Mouse (Mus musculus) limb, embryonic 15.5 days (tissue): ENCODE measurements around the gene Adamts8. TPM values are rescaled to one million over a fixed set of nuclear protein-coding genes. Genes with fewer than 3 reads are reported as not detected.

ENCODE experiments used
- ATAC-seq: fragments of 200-750 bp; cut with Nextera tagmentation; 2 replicates; pipeline ENCODE4 v1.8.0; 2017; ENCODE audit warnings: low read depth, moderate TSS enrichment; ENCODE audit not compliant: insufficient number of reproducible peaks, low FRiP score, low TSS enrichment
- H3K27ac ChIP-seq: fragments of 300-500 bp; sonication (generic); 2 replicates; pipeline ENCODE4 v1.5.1; 2015; ENCODE audit warnings: moderate library complexity, mild to moderate bottlenecking, inconsistent platforms
- H3K27me3 ChIP-seq: fragments of 300-500 bp; sonication (generic); 2 replicates; pipeline ENCODE4 v1.6.1; 2015; ENCODE audit warnings: inconsistent platforms
- H3K36me3 ChIP-seq: fragments of 300-500 bp; sonication (generic); 2 replicates; pipeline ENCODE4 v1.6.1; 2015; ENCODE audit warnings: inconsistent platforms
- H3K4me1 ChIP-seq: fragments of 300-500 bp; sonication (generic); 2 replicates; pipeline ENCODE4 v1.6.1; 2015; ENCODE audit warnings: inconsistent platforms
- H3K4me2 ChIP-seq: fragments of 300-500 bp; sonication (generic); 2 replicates; pipeline ENCODE4 v1.6.1; 2015; ENCODE audit warnings: mild to moderate bottlenecking, inconsistent platforms
- H3K4me3 ChIP-seq: fragments of 300-500 bp; sonication (generic); 2 replicates; pipeline ENCODE4 v1.5.1; 2015; ENCODE audit warnings: mild to moderate bottlenecking, inconsistent platforms
- H3K9ac ChIP-seq: fragments of 300-500 bp; sonication (generic); 2 replicates; pipeline ENCODE4 v1.6.1; 2015; ENCODE audit warnings: inconsistent platforms
- H3K9me3 ChIP-seq: fragments of 300-500 bp; sonication (generic); 2 replicates; pipeline ENCODE4 v1.6.1; 2016; ENCODE audit warnings: inconsistent platforms
- WGBS: fragments of 180-500 bp; shearing (Covaris S2); methylation state at CpG from one replicate; pipeline ENCODE4 v1.1.7; 2015; 5-methylcytosine and 5-hydroxymethylcytosine counted together
- polyA plus RNA-seq: library from polyadenylated mRNA; unstranded; fragments of >200 nt; fragmentation: Nextera tagmentation; extraction: Ambion mirVana; gene quantifications from 2 replicates; pipeline ENCODE4 v1.2.1, GENCODE M21; 2015

The Adamts8 gene
- polyA plus RNA-seq, 1 experiment from 2014 or later = 4.6 TPM

DNA sequence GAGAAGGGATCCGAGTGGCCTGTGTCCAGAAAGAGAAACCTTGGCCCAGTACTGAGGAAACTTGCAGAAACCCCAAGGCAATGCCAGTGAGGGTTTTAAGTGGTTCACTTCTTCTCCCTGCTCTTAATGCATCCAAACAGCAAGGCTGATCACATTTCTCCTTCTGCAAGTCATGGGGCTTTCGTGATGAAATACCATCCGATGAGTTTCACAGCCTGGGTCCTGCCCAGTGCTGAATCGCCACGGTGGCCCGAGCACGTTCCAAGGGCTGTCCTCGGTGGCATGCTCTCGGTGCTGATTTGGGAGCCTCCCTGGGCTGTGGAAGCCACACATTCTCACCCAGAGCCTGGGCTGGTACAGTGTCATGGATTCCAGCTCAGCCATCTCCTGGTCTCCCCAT, 12.9 kb downstream of the Adamts8 start:
- Histone ChIP-seq H3K4me2 (no peak overlapping the region), H3K4me1 (peaks cover 4% of the 10 kb centered on the region; the same call in 1 of the 2 replicates), H3K9ac (no peak overlapping the region), H3K27ac (no peak overlapping the region), H3K4me3 (no peak overlapping the region), H3K36me3 (no peaks in the 10 kb centered on the region), H3K27me3 (no peaks in the 10 kb centered on the region), H3K9me3 (no peaks in the 10 kb centered on the region)
- ATAC-seq = no peak
- 82% methylated on average over 9 of the region's 9 CpGs for WGBS

DNA sequence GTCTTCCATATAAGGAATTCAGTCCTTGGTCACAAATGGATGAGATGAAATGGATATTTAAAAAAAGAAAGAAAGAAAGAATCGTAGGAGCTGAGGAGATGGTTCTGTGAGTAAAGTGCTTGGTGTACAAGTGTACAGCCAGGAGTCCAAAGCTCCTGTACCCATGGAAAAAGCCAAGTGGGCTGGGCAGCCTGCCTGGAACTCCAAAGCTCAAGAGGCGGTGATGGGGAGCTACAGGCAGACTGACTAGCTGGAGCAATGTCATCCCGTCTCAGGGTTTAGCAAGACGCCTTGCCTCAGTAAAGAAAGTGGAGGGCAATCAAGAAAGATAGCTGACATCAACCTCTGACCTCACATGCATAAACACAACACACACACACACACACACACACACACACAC, 21.4 kb downstream of the Adamts8 start:
- Histone ChIP-seq H3K9me3 (no peaks in the 10 kb centered on the region), H3K9ac (no peak overlapping the region), H3K36me3 (no peaks in the 10 kb centered on the region), H3K4me3 (no peak overlapping the region), H3K4me1 (peaks cover 24% of the 10 kb centered on the region), H3K27ac (no peak overlapping the region), H3K4me2 (no peak overlapping the region), H3K27me3 (no peaks in the 10 kb centered on the region)
- 76% methylated on average over 4 of the region's 4 CpGs for WGBS
- no peak for ATAC-seq

DNA sequence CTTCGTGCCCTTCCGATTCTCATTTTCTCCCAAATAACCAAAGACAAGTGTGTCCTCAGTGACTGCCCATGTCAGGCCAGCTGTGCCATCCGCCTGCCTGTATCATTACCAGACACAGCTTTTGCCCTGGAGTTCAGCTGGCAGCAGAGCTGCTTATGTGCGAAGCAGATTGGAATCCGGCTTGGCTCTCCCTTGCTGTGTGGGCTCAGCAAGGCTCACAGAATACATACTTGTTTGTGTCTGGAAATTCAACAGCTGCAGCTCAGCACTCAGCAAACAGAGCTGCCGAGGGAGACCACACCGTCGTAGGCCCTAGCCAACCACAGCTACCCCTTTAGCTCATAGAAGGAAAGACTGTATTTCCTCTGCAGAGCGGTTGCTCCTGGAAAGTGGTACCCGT, 22.3 kb downstream of the Adamts8 start:
- no peak overlapping the region for H3K9ac ChIP-seq
- H3K4me2 ChIP-seq = no peak overlapping the region
- peak overlapping the region; percentile 60 for H3K27ac ChIP-seq
- no peak overlapping the region for H3K4me3 ChIP-seq
- H3K36me3 ChIP-seq = no peaks in the 10 kb centered on the region
- H3K27me3 ChIP-seq = no peaks in the 10 kb centered on the region
- 40% methylated on average over 10 of the region's 10 CpGs for WGBS
- peaks cover 24% of the 10 kb centered on the region for H3K4me1 ChIP-seq
- peak; percentile 79 for ATAC-seq
- H3K9me3 ChIP-seq = no peaks in the 10 kb centered on the region

DNA sequence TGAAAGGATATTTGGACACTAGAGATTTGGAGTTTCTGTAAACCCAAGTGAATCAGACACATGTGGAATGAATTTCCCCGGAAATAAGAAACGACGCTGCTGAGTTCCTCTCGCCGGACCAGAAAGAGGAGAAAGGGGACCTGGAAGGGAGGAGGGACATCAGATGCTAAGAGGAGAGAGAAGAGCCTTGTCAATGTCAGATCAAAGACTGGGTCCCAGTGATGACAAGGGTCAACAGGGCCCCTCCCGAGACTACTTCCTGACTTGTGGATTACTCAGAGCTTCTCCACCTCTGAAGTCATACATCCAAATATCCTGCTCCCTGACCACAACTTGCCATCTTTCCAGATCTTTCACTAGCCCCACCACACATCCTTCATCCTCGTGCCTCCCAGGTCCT, 24.5 kb downstream of the Adamts8 start:
- WGBS = 32% methylated on average over 7 of the region's 7 CpGs
- Histone ChIP-seq H3K9ac (no peak overlapping the region), H3K4me2 (no peak overlapping the region), H3K9me3 (no peaks in the 10 kb centered on the region), H3K36me3 (no peaks in the 10 kb centered on the region), H3K27ac (no peak overlapping the region), H3K4me1 (peaks cover 24% of the 10 kb centered on the region), H3K4me3 (no peak overlapping the region), H3K27me3 (no peaks in the 10 kb centered on the region)
- no peak for ATAC-seq

DNA sequence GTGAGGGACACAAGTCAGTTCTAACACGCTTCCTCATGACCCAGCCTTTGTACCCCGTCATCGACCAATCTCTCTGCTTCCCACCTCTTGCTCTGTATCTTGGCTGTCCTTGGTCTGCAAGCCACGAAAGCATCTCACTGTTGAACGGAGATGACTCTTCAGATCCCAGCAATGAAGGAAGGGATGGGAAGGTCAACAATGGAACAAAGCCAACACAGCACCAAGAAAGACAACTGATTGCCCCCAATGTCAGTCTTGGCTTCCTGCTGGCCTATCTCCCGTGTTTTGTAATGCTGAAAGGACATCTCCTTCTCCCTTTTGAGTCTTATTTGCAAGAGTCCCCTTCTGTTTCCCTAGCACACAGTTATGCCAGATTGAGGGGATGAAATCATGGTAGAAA, 25.8 kb downstream of the Adamts8 start:
- Histone ChIP-seq H3K4me2 (no peak overlapping the region), H3K4me3 (no peak overlapping the region), H3K9me3 (no peaks in the 10 kb centered on the region), H3K27me3 (no peaks in the 10 kb centered on the region), H3K36me3 (no peaks in the 10 kb centered on the region), H3K4me1 (peaks cover 24% of the 10 kb centered on the region), H3K9ac (no peak overlapping the region), H3K27ac (no peak overlapping the region)
- 88% methylated on average over 6 of the region's 6 CpGs for WGBS
- ATAC-seq = no peak

DNA sequence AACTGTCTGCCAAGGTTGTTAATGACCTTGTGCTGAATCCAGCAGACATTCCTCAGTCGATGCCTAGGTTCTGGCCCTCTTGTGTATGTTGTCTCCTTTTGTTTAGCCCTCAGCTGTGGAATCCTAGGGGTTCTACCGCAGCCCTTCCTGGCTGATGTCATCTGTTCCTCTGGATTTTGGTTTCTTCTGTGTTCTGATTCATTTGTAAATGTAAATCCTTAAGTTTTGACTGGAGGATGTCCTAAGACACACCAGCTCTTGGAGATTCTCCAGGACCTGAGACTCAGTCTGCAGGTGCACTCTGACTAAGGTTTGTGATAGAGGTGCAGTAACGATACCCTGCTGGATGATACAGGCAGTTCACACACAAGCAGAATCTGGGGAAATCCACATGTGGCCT, 27.6 kb downstream of the Adamts8 start:
- H3K36me3 ChIP-seq = no peaks in the 10 kb centered on the region
- H3K4me3 ChIP-seq = no peak overlapping the region
- no peaks in the 10 kb centered on the region for H3K27me3 ChIP-seq
- no peak overlapping the region for H3K9ac ChIP-seq
- peaks cover 17% of the 10 kb centered on the region for H3K4me1 ChIP-seq
- 58% methylated on average over 3 of the region's 3 CpGs for WGBS
- no peaks in the 10 kb centered on the region for H3K9me3 ChIP-seq
- H3K27ac ChIP-seq = no peak overlapping the region
- ATAC-seq = no peak
- no peak overlapping the region for H3K4me2 ChIP-seq

DNA sequence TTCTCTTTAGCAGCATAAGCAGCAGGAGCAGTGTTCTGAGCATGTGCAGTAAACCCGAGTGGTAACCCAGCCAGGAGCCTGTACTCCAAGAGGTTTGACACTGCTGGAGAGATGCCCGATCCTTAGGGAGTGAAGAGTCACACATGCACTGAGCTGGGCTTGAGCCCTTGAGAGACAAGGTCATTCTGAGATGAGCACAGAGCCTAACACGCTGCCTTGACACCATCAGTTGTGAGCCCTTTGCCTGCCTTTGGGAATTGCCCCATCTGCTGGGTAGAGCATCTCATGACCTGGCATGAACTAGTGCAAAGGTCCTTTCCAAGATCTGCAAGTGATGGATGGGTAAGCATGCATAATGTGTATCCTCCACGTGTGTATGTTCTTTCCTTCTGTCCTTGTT, 29.6 kb downstream of the Adamts8 start:
- Histone ChIP-seq H3K9ac (no peak overlapping the region), H3K4me2 (no peak overlapping the region), H3K4me3 (no peak overlapping the region), H3K27ac (no peak overlapping the region), H3K9me3 (no peaks in the 10 kb centered on the region), H3K4me1 (peaks cover 11% of the 10 kb centered on the region), H3K27me3 (no peaks in the 10 kb centered on the region), H3K36me3 (no peaks in the 10 kb centered on the region)
- no peak for ATAC-seq
- WGBS = 54% methylated on average over 4 of the region's 4 CpGs

DNA sequence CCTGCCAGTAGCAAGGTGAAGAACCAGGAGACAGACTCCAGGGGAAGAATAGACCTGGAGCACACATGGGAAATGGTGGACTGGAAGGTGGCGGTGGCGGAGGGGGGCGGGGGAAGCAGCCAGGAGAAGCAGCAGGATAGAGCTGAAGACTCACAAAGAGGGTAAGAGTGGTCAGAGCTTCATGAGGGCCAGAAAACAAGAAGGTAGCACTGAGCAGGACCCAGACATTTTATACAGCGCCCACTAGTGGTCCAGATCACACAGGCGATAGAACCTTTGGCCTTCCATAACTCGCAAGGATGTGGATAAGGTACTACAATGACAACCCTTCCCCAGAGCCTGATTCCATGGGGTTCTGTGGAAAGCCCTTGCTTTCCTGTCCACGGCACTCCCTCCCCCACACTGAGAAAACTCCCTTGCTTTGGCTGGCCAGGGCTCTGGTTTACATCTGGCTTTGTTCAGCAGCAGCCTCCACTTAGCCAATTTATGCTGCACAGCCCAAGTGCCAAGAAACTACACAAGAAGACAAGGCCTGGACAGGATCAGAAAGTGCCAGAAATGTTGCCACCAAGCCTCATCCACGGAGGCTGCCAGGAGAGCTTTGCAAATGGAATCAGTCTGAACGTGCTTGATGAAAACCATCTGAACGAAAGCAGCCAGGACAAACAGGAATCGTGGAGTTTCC, 34.1 kb downstream of the Adamts8 start:
- H3K27ac ChIP-seq = peak overlapping the region; percentile 77
- H3K27me3 ChIP-seq = no peaks in the 10 kb centered on the region
- H3K9me3 ChIP-seq = no peaks in the 10 kb centered on the region
- H3K4me3 ChIP-seq = no peak overlapping the region
- 46% methylated on average over 11 of the region's 11 CpGs for WGBS
- peak; percentile 88 for ATAC-seq
- no peaks in the 10 kb centered on the region for H3K36me3 ChIP-seq
- peaks cover 11% of the 10 kb centered on the region for H3K4me1 ChIP-seq
- H3K4me2 ChIP-seq = no peak overlapping the region
- H3K9ac ChIP-seq = no peak overlapping the region

DNA sequence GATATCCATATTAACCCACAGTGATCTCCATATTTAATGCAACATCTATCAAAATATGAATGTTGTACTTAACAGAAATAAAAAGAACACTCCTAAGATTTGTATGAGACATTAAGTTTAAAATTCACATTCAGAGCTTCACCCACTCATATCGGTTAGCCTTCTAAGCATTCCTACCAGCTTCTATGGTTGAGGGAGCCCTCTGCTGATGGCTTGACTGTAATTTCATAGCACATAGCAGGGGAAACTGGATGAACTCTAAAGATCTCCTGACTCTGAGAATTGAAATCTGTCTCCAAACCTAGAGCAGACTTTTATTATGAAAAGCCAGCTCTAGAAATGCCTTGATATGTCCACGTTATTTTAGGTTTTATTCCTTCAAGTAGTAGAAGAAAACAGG, 38.1 kb downstream of the Adamts8 start:
- Histone ChIP-seq H3K36me3 (no peaks in the 10 kb centered on the region), H3K9me3 (no peaks in the 10 kb centered on the region), H3K4me2 (no peak overlapping the region), H3K27ac (no peak overlapping the region), H3K4me1 (peaks cover 12% of the 10 kb centered on the region), H3K27me3 (peaks cover 4% of the 10 kb centered on the region; the same call in 1 of the 2 replicates), H3K4me3 (no peak overlapping the region), H3K9ac (no peak overlapping the region)
- ATAC-seq = no peak
- WGBS = 64% methylated on average over 2 of the region's 2 CpGs

DNA sequence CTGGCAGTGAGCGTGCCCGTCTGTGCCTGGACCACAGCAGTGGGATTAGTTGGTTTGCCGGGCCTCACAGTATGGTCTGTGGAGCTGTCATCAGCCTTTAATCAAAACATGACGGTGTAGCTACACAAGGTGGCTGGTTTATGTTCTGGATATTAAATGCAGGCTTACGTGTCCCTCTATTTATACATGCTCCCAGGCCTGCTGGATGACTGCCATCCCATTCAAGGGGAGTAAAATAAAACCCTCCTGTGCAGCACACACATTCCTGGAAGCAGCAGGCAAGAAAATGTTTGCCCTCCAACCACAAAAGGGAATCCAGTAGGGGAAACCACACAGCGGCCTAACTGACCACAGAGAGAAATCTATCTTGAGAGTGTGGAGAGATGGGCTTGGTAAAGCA, 43.4 kb downstream of the Adamts8 start:
- H3K27me3 ChIP-seq = peaks cover 4% of the 10 kb centered on the region; the same call in 1 of the 2 replicates
- ATAC-seq = no peak
- H3K36me3 ChIP-seq = no peaks in the 10 kb centered on the region
- H3K9ac ChIP-seq = no peak overlapping the region
- no peak overlapping the region for H3K4me2 ChIP-seq
- no peak overlapping the region for H3K4me3 ChIP-seq
- 22% methylated on average over 6 of the region's 6 CpGs for WGBS
- peaks cover 10% of the 10 kb centered on the region for H3K4me1 ChIP-seq
- H3K27ac ChIP-seq = peak overlapping the region; percentile 8; the same call in 1 of the 2 replicates
- no peaks in the 10 kb centered on the region for H3K9me3 ChIP-seq

DNA sequence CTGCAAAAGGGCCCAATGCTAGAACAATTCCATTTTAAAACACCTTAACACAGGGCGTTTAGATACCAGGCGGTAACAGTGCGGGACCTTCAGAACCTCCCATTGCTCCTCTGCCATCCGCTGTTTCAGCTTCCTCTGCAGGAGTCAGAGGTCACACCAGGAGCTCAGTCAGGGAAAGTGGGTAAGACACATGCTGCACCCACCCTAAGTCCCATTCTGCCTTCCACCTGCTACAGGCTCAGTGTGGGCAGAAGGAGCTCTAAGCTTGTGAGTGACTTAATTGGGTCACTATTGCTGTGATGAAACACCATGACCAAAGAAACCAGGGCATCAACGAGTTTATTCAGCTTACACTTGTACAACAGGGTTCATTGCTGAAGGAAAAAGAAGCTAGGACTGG, 50.7 kb downstream of the Adamts8 start:
- H3K9ac ChIP-seq = no peak overlapping the region
- no peaks in the 10 kb centered on the region for H3K36me3 ChIP-seq
- no peak overlapping the region for H3K4me2 ChIP-seq
- WGBS = 77% methylated on average over 5 of the region's 5 CpGs
- no peak overlapping the region for H3K27ac ChIP-seq
- no peaks in the 10 kb centered on the region for H3K9me3 ChIP-seq
- H3K4me3 ChIP-seq = no peak overlapping the region
- no peaks in the 10 kb centered on the region for H3K4me1 ChIP-seq
- no peaks in the 10 kb centered on the region for H3K27me3 ChIP-seq
- no peak for ATAC-seq

DNA sequence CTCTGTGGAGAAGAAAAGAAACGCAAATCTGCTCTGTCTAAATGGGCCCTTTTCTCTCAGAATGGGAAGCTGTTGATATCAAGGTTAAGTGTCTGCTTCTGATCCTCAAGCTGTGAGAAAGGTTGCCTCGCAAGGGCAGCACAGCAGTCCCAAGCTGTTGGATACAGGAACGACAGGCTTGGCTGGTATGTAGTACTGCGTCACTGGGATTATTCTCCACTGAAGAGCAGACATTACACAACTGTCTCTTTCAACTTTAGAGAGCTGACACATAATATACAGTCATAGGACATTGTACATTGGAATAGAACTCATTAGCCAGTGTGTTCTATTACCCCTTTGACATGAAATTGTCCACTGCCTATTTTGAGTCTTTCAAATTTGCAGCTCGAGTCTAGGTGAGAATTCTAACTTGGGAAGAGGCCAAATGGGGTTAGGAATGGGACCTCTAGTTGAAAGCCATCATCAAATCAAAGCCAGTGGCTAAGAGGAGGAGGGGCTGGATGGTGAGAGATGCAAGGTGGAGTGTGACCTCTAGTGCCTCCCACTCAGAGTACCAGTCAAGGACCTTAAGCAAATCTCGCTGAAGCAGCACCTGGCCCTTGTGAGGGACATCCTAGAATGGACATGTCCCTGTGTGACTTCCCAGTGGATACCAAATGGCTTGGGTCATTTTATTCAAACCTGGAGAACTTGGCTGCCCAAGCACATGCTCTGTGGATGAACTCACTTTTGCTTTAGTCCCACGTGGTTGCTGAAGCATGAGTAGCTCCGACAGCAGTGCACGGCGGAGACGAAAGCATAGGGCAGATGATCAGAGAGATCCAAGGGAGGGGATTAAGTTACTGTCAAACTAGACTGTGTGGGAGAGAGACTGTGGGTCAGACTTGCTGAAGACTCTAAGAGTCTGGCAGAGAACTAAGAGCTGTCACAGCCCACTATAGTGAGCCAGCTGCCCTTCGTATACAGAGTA, 54.5 kb downstream of the Adamts8 start:
- no peak overlapping the region for H3K27ac ChIP-seq
- no peak overlapping the region for H3K9ac ChIP-seq
- ATAC-seq = no peak
- H3K4me2 ChIP-seq = no peak overlapping the region
- WGBS = 69% methylated on average over 12 of the region's 12 CpGs
- H3K4me3 ChIP-seq = no peak overlapping the region
- H3K9me3 ChIP-seq = no peaks in the 10 kb centered on the region
- H3K4me1 ChIP-seq = no peaks in the 10 kb centered on the region
- no peaks in the 10 kb centered on the region for H3K36me3 ChIP-seq
- H3K27me3 ChIP-seq = no peaks in the 10 kb centered on the region
